Mouse (Mus musculus) spleen, postnatal 14 days (tissue): ENCODE measurements around the gene Dpm3.

Experiments used
- DNase-seq, 2 experiments: peaks; one replicate each; pipeline ENCODE4 v3.0.0; 2021 to 2022; ENCODE audit warnings: low spot score in 2 of 2

The Dpm3 gene

GRCm38 (mm10) chr3:89294195-89294594, 35.0 kb downstream of the Dpm3 start:
- no peak for DNase-seq

GRCm38 (mm10) chr3:89295685-89296230, 36.6 kb downstream of the Dpm3 start:
- no peak for DNase-seq

GRCm38 (mm10) chr3:89296761-89297396, 37.7 kb downstream of the Dpm3 start:
- DNase-seq, result no peak

- no peak for DNase-seq
These were observed 39.8 kb downstream of the Dpm3 start for GRCm38 (mm10) chr3:89298908-89299307.

- DNase-seq, result no peak
These were observed 40.3 kb downstream of the Dpm3 start for GRCm38 (mm10) chr3:89299499-89299898.

GRCm38 (mm10) chr3:89300071-89300470, 40.9 kb downstream of the Dpm3 start:
- no peak for DNase-seq

- DNase-seq, result no peak
These were observed 41.4 kb downstream of the Dpm3 start for GRCm38 (mm10) chr3:89300514-89300913.

GRCm38 (mm10) chr3:89304440-89304839, 45.3 kb downstream of the Dpm3 start:
- no peak for DNase-seq

GRCm38 (mm10) chr3:89305105-89305504, 45.9 kb downstream of the Dpm3 start:
- no peak for DNase-seq

GRCm38 (mm10) chr3:89305551-89306325, 46.6 kb downstream of the Dpm3 start:
- DNase-seq, result no peak

- DNase-seq, result peak in 1 of 2 experiments; percentile 51
These were observed 48.9 kb downstream of the Dpm3 start for GRCm38 (mm10) chr3:89308089-89308488.

GRCm38 (mm10) chr3:89314340-89314739, 55.2 kb downstream of the Dpm3 start:
- DNase-seq, result no peak

- DNase-seq, result no peak
These were observed 55.6 kb downstream of the Dpm3 start for GRCm38 (mm10) chr3:89314791-89315190.

GRCm38 (mm10) chr3:89315195-89315929, 56.2 kb downstream of the Dpm3 start:
- DNase-seq, result peak in 1 of 2 experiments; percentile 65

GRCm38 (mm10) chr3:89315930-89316831, 57.0 kb downstream of the Dpm3 start:
- DNase-seq, result no peak
